Mouse (Mus musculus) stomach, postnatal 0 days (tissue): Measurements from ENCODE around the gene Cadm1. TPM values are rescaled to one million over a fixed set of nuclear protein-coding genes. Genes with fewer than 3 reads are reported as not detected.

Source experiments
- ATAC-seq: fragments of 200-750 bp; cut with Nextera tagmentation; 2 replicates; pipeline ENCODE4 v1.8.0; 2017; ENCODE audit not compliant: low FRiP score, low TSS enrichment
- DNase-seq: peaks from one replicate; pipeline ENCODE4 v3.0.0-alpha.2; 2016; ENCODE audit warnings: low spot score
- H3K27ac ChIP-seq: fragments of 300-500 bp; sonication (generic); replicated peaks from 2 replicates; pipeline ENCODE4 v1.5.1; 2014; ENCODE audit warnings: mild to moderate bottlenecking, control low read depth
- H3K27me3 ChIP-seq: fragments of 300-500 bp; sonication (generic); 2 replicates; pipeline ENCODE4 v1.6.1; 2014; ENCODE audit warnings: low read length; ENCODE audit not compliant: control insufficient read depth, insufficient read depth
- H3K36me3 ChIP-seq: fragments of 300-500 bp; sonication (generic); 2 replicates; pipeline ENCODE4 v1.6.1; 2014; ENCODE audit warnings: low read length, mixed read lengths; ENCODE audit not compliant: control insufficient read depth, insufficient read depth
- H3K4me1 ChIP-seq: fragments of 300-500 bp; sonication (generic); replicated peaks from 2 replicates; pipeline ENCODE4 v1.6.1; 2014; ENCODE audit warnings: antibody characterized with exemption; ENCODE audit not compliant: control insufficient read depth, insufficient read depth
- H3K4me2 ChIP-seq: fragments of 300-500 bp; sonication (generic); replicated peaks from 2 replicates; pipeline ENCODE4 v1.6.1; 2014; ENCODE audit warnings: low read depth, mild to moderate bottlenecking, control low read depth, moderate library complexity
- H3K4me3 ChIP-seq: fragments of 300-500 bp; sonication (generic); 2 replicates; pipeline ENCODE4 v1.5.1; 2014; ENCODE audit warnings: low read depth, low read length, control low read depth
- H3K9ac ChIP-seq: fragments of 300-500 bp; sonication (generic); 2 replicates; pipeline ENCODE4 v1.6.1; 2014; ENCODE audit warnings: mild to moderate bottlenecking, low read length, control low read depth, mixed read lengths
- H3K9me3 ChIP-seq: fragments of 300-500 bp; sonication (generic); 2 replicates; pipeline ENCODE4 v1.6.1; 2016; ENCODE audit warnings: low read length; ENCODE audit not compliant: control insufficient read depth
- CTCF ChIP-seq: IDR thresholded peaks from 2 replicates; pipeline ENCODE4 v1.5.1; 2016; ENCODE audit warnings: antibody characterized with exemption, low read depth, mild to moderate bottlenecking, moderate library complexity
- EP300 ChIP-seq: optimal IDR thresholded peaks from 2 replicates; pipeline ENCODE3; 2016; ENCODE audit warnings: antibody characterized with exemption
- WGBS: fragments of 180-500 bp; shearing (Covaris S2); extraction: QIAGEN DNeasy Blood & Tissue Kit; methylation state at CpG from one replicate; pipeline ENCODE4 v1.1.7; 2014; 5-methylcytosine and 5-hydroxymethylcytosine counted together
- polyA plus RNA-seq: library from polyadenylated mRNA; unstranded; fragments of >200 nt; fragmentation: Nextera tagmentation; extraction: Ambion mirVana; gene quantifications from 2 replicates; pipeline ENCODE4 v1.2.1, GENCODE M21; 2015

Gene Cadm1
- polyA plus RNA-seq, 1 experiment from 2014 or later: 18.3 TPM

- H3K27ac ChIP-seq: no peak overlapping the region
- WGBS: 58% methylated on average over 5 of the region's 5 CpGs
- no peak for DNase-seq
- TF ChIP-seq CTCF: no peak
- TF ChIP-seq EP300: no peak
- no peaks in the 10 kb centered on the region for H3K9me3 ChIP-seq
- no peak overlapping the region for H3K9ac ChIP-seq
- no peaks in the 10 kb centered on the region for H3K36me3 ChIP-seq
- H3K27me3 ChIP-seq: no peaks in the 10 kb centered on the region
- no peak for ATAC-seq
- no peaks in the 10 kb centered on the region for H3K4me1 ChIP-seq
- H3K4me2 ChIP-seq: no peak overlapping the region
- no peak overlapping the region for H3K4me3 ChIP-seq
Measured at GRCm38 (mm10) chr9:47728852-47729251, 198.9 kb downstream of the Cadm1 start.

GRCm38 (mm10) chr9:47730247-47730646, 200.3 kb downstream of the Cadm1 start:
- ATAC-seq: no peak
- H3K9ac ChIP-seq: no peak overlapping the region

GRCm38 (mm10) chr9:47733780-47734451, 203.9 kb downstream of the Cadm1 start:
- Histone ChIP-seq H3K27me3 (no peaks in the 10 kb centered on the region), H3K9me3 (no peaks in the 10 kb centered on the region), H3K9ac (no peak overlapping the region), H3K27ac (no peak overlapping the region), H3K36me3 (no peaks in the 10 kb centered on the region), H3K4me2 (no peak overlapping the region), H3K4me3 (no peak overlapping the region), H3K4me1 (no peaks in the 10 kb centered on the region)
- TF ChIP-seq CTCF: no peak
- TF ChIP-seq EP300: no peak
- no peak for DNase-seq
- 72% methylated on average over 13 of the region's 13 CpGs for WGBS
- ATAC-seq: no peak

More at GRCm38 (mm10) chr9:47730247-47730646, 200.3 kb downstream of the Cadm1 start:
- Histone ChIP-seq H3K4me1 (no peaks in the 10 kb centered on the region), H3K27ac (no peak overlapping the region), H3K36me3 (no peaks in the 10 kb centered on the region), H3K4me2 (no peak overlapping the region), H3K9me3 (no peaks in the 10 kb centered on the region), H3K4me3 (no peak overlapping the region), H3K27me3 (no peaks in the 10 kb centered on the region)
- TF ChIP-seq EP300 (no peak), CTCF (no peak)
- WGBS: 56% methylated on average over 6 of the region's 6 CpGs
- DNase-seq: no peak

GRCm38 (mm10) chr9:47734905-47735304, 204.9 kb downstream of the Cadm1 start:
- TF ChIP-seq EP300 (no peak), CTCF (no peak)
- no peak overlapping the region for H3K9ac ChIP-seq

GRCm38 (mm10) chr9:47738799-47739198, 208.8 kb downstream of the Cadm1 start:
- Histone ChIP-seq H3K36me3 (no peaks in the 10 kb centered on the region), H3K4me1 (no peaks in the 10 kb centered on the region), H3K4me3 (no peak overlapping the region), H3K9ac (no peak overlapping the region), H3K27me3 (no peaks in the 10 kb centered on the region), H3K9me3 (no peaks in the 10 kb centered on the region), H3K4me2 (no peak overlapping the region), H3K27ac (no peak overlapping the region)
- TF ChIP-seq EP300 (no peak), CTCF (no peak)
- no peak for ATAC-seq
- 72% methylated on average over 4 of the region's 4 CpGs for WGBS
- DNase-seq: no peak

More at GRCm38 (mm10) chr9:47734905-47735304, 204.9 kb downstream of the Cadm1 start:
- DNase-seq (no peak), ATAC-seq (no peak)
- Histone ChIP-seq H3K9me3 (no peaks in the 10 kb centered on the region), H3K27ac (no peak overlapping the region), H3K4me1 (no peaks in the 10 kb centered on the region), H3K27me3 (no peaks in the 10 kb centered on the region), H3K36me3 (no peaks in the 10 kb centered on the region), H3K4me3 (no peak overlapping the region), H3K4me2 (no peak overlapping the region)
- WGBS: 92% methylated on average over 5 of the region's 5 CpGs

GRCm38 (mm10) chr9:47739276-47739675, 209.3 kb downstream of the Cadm1 start:
- no peak overlapping the region for H3K4me3 ChIP-seq
- H3K36me3 ChIP-seq: no peaks in the 10 kb centered on the region
- no peak overlapping the region for H3K9ac ChIP-seq
- no peak for DNase-seq
- no peaks in the 10 kb centered on the region for H3K9me3 ChIP-seq
- no peak for ATAC-seq
- H3K27me3 ChIP-seq: no peaks in the 10 kb centered on the region
- no peak overlapping the region for H3K4me2 ChIP-seq
- no peak for TF ChIP-seq EP300
- TF ChIP-seq CTCF: no peak
- no peak overlapping the region for H3K27ac ChIP-seq
- no peaks in the 10 kb centered on the region for H3K4me1 ChIP-seq
- 36% methylated on average over 7 of the region's 7 CpGs for WGBS
